Comparison of ENCODE assay signal across 11 mouse cellular contexts in the genomic region with DNA sequence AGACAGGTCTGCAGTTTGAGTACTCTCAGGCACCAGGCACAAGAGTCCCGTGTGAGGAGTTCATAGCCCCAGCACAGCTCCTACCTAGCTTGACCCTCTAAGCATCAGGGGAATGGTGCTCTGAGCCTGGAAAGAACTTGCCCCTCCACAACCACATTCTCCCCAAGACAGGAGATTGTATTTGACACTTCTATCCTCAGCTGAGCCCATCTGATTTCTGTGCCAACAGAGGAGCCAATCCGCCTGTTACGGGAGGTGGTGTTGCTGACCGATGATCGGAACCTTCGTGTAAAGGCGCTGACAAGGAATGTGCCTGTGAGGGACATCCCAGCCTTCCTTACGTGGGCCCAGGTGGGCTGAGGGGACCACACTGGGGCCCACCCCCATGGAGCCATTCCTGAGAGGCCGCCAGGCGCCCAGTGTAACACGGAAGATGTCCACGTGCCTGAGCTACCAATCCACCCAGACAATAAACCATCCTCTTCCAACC. TPM values are rescaled to one million over a fixed set of nuclear protein-coding genes. Genes with fewer than 3 reads are reported as not detected.
DNase-seq lines count a peak whose midpoint lies in the region; ATAC-seq lines count a peak whose summit lies in the region.
"Had no signal": no experiment of that assay in that cellular context is flagged by ENCODE, and none has a peak within 500 bp of the region (broad histone marks: within the 10 kb centered on the region; RNA-seq: fewer than 3 reads in every experiment).

No protein-coding gene starts in this region.

- H3K4me2 ChIP-seq in kidney, embryonic 15.5 days = peak overlapping the region; percentile 94
- H3K4me2 ChIP-seq: forebrain, embryonic 12.5 days had no signal

- intact Hi-C loops in gastrocnemius, postnatal 36 days (cut with DNase I) = no loop called here

- H3K27ac ChIP-seq in kidney, embryonic 15.5 days = peak overlapping the region; percentile 95
- H3K27ac ChIP-seq: forebrain, embryonic 12.5 days had no signal

- H3K4me3 ChIP-seq in kidney, embryonic 15.5 days (replicated peaks) = 0 out of 2 replicates have a peak overlapping the region, but pooled peaks have one; percentile 2
- H3K4me3 ChIP-seq: forebrain, embryonic 12.5 days had no signal

- peaks cover 68% of the 10 kb centered on the region for H3K36me3 ChIP-seq in kidney, embryonic 15.5 days

- WGBS in kidney, embryonic 15.5 days = 76% methylated on average over 12 of the region's 12 CpGs

- no peak for ATAC-seq in kidney, embryonic 15.5 days (replicated peaks; ENCODE audit: low FRiP score)

- H3K4me1 ChIP-seq in kidney, embryonic 15.5 days = peaks cover 75% of the 10 kb centered on the region

- DNase-seq in gastrocnemius, postnatal 10 days = peak; percentile 17
- DNase-seq in gastrocnemius, postnatal 36 days = no peak
- no peak for DNase-seq in kidney, adult 11 months
- DNase-seq in urinary bladder, adult 2 months (ENCODE audit: low spot score) = peak; percentile 16
- no peak for DNase-seq in urinary bladder, postnatal 4 days (ENCODE audit: low spot score in 2 of 2)
- DNase-seq in adrenal gland, adult 2 months = no peak
- no peak for DNase-seq in cerebellum, postnatal 10 days
- DNase-seq: cerebellum, adult 9-10 months; thymus, adult 2 months had no signal

- no peak overlapping the region for H3K9ac ChIP-seq in kidney, embryonic 15.5 days
- H3K9ac ChIP-seq: forebrain, embryonic 12.5 days had no signal

- H3K27me3 ChIP-seq in kidney, embryonic 15.5 days = peaks cover 39% of the 10 kb centered on the region

- H3K9me3 ChIP-seq in kidney, embryonic 15.5 days (replicated peaks) = no peaks in the 10 kb centered on the region
- H3K9me3 ChIP-seq: forebrain, embryonic 12.5 days had no signal

RNA-seq across cellular contexts. Expression of a gene that starts 6.7 kb away (rescaled TPM):
- total RNA-seq in gastrocnemius, postnatal 10 days (2021) = 10 to 100 TPM; 21.1 to 27.1 TPM
- 1 to 10 TPM; 5.1 to 7.2 TPM for total RNA-seq in gastrocnemius, postnatal 36 days (2021)
- 24.3 and 25.9 TPM in 2 replicates for polyA plus RNA-seq in kidney, embryonic 15.5 days (2015; fragmentation: Nextera tagmentation; extraction: Ambion mirVana)
- 16.9 and 20.7 TPM in 2 replicates for polyA plus RNA-seq in urinary bladder, adult 2 months (2012; rRNA removed)
- total RNA-seq in adrenal gland, adult 2 months (2021) = 10 to 100 TPM in 1 of 2 experiments, 1 to 10 TPM in 1; 7.5 to 15.4 TPM
- 25.9 and 26.9 TPM in 2 replicates for polyA plus RNA-seq in adrenal gland, adult 2 months (2012; rRNA removed)

RNA-seq across cellular contexts. Expression of a gene that starts 16.0 kb away (rescaled TPM):
- total RNA-seq in gastrocnemius, postnatal 10 days (2021) = 1 to 10 TPM; 4.7 to 5.1 TPM
- 1 to 10 TPM; 2.4 to 3.0 TPM for total RNA-seq in gastrocnemius, postnatal 36 days (2021)
- polyA plus RNA-seq in kidney, embryonic 15.5 days (2015; fragmentation: Nextera tagmentation; extraction: Ambion mirVana) = 25.3 and 27.0 TPM in 2 replicates
- polyA plus RNA-seq in urinary bladder, adult 2 months (2012; rRNA removed) = 16.0 and 19.9 TPM in 2 replicates
- 10 to 100 TPM; 20.4 to 26.5 TPM for total RNA-seq in adrenal gland, adult 2 months (2021)
- 7.0 and 7.4 TPM in 2 replicates for polyA plus RNA-seq in adrenal gland, adult 2 months (2012; rRNA removed)

RNA-seq across cellular contexts. Expression of a gene that starts 28.4 kb away (rescaled TPM):
- total RNA-seq in gastrocnemius, postnatal 10 days (2021) = 1 to 10 TPM; 8.3 to 8.4 TPM
- total RNA-seq in gastrocnemius, postnatal 36 days (2021) = 1 to 10 TPM; 4.9 to 5.2 TPM
- 24.6 and 26.3 TPM in 2 replicates for polyA plus RNA-seq in kidney, embryonic 15.5 days (2015; fragmentation: Nextera tagmentation; extraction: Ambion mirVana)
- polyA plus RNA-seq in urinary bladder, adult 2 months (2012; rRNA removed) = 20.1 and 26.6 TPM in 2 replicates
- 10 to 100 TPM; 32.3 to 37.4 TPM for total RNA-seq in adrenal gland, adult 2 months (2021)
- polyA plus RNA-seq in adrenal gland, adult 2 months (2012; rRNA removed) = 72.0 and 87.5 TPM in 2 replicates

RNA-seq across cellular contexts. Expression of a gene that starts 30.9 kb away (rescaled TPM):
- 1 to 10 TPM; 3.2 to 3.8 TPM for total RNA-seq in gastrocnemius, postnatal 10 days (2021)
- total RNA-seq in gastrocnemius, postnatal 36 days (2021) = 1 to 10 TPM; 1.0 TPM
- 3.4 and 3.6 TPM in 2 replicates for polyA plus RNA-seq in kidney, embryonic 15.5 days (2015; fragmentation: Nextera tagmentation; extraction: Ambion mirVana)
- polyA plus RNA-seq in urinary bladder, adult 2 months (2012; rRNA removed) = 23.3 and 34.8 TPM in 2 replicates
- total RNA-seq in adrenal gland, adult 2 months (2021) = 10 to 100 TPM; 29.2 to 58.9 TPM
- polyA plus RNA-seq in adrenal gland, adult 2 months (2012; rRNA removed) = 48.1 and 62.9 TPM in 2 replicates

Comparison
In these comparisons a context has a peak if more than half of its experiments do, and no peak if none do; other contexts are left out.
1. DNase-seq: peak in gastrocnemius, postnatal 10 days (single experiment) and urinary bladder, adult 2 months (single experiment); none in gastrocnemius, postnatal 36 days (0 of 2), kidney, adult 11 months (single experiment), urinary bladder, postnatal 4 days (0 of 2), adrenal gland, adult 2 months (single experiment) and cerebellum, postnatal 10 days (0 of 2).